Mouse (Mus musculus) ES-CJ7 (cell line): Measurements from ENCODE around the gene Met.

Experiments used
- DNase-seq: peaks from one replicate; pipeline ENCODE4 v3.0.0; 2011; ENCODE audit warnings: low read depth, low spot score

Met gene

DNA sequence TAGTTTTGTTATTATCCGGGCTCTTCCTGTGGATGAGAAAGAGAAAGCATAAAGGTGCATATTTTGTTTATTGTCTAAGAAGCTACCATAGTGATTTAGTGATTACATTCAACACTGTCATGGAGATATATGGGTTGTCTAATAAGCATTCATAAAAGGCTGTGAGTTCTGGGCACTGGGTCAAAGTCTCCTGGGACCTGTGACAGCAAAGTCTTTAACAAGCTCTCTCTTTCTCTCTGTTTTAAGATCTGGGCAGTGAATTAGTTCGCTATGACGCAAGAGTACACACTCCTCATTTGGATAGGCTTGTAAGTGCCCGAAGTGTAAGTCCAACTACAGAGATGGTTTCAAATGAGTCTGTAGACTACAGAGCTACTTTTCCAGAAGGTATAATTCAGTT, 85.2 kb downstream of the Met start:
- no peak for DNase-seq

DNA sequence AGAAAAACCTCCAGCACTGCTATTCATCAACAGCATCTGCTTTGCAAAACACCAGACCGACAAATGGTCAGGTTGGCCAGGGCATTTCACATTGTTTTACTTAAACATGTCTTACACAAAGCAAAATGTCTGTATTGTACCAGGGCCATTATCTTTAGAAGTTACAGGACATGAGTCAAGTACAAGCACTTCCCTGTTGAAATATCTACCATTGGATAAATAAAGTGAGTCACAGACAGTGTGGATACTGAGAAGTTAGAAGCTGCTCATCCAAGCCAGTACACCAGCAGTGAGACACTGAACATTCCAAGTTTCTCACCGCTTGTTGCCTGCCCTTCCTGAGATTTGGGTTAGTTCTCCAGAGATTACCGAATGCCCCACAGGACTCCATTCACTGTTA, 86.0 kb downstream of the Met start:
- DNase-seq: no peak

GRCm38 (mm10) chr6:17554263-17554662, 90.7 kb downstream of the Met start:
- DNase-seq: no peak

- DNase-seq: no peak
These were observed 91.2 kb downstream of the Met start for GRCm38 (mm10) chr6:17554757-17555156.

- no peak for DNase-seq
These were observed 92.1 kb downstream of the Met start for GRCm38 (mm10) chr6:17555719-17556118.

GRCm38 (mm10) chr6:17559657-17560056, 96.1 kb downstream of the Met start:
- DNase-seq: no peak

DNA sequence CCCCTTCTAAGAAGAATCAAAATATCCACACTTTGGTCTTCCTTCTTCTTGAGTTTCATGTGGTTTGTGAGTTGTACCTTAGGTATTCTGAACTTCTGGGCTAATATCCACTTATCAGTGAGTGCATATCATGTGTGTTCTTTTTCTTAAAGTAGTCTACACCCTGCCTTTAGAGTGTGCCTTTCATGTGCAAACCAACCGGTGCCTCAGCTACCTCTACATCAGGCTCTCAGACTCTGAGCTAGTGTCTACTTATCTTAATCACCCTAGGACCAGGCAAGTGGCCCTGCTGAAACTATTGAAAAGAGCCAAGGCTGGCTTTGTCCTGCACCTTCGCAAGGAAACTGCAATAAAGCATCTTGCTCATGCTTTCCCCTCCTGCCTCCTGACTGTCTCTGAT, 97.7 kb downstream of the Met start:
- no peak for DNase-seq

- no peak for DNase-seq
These were observed 98.3 kb downstream of the Met start for GRCm38 (mm10) chr6:17561886-17562285.

DNA sequence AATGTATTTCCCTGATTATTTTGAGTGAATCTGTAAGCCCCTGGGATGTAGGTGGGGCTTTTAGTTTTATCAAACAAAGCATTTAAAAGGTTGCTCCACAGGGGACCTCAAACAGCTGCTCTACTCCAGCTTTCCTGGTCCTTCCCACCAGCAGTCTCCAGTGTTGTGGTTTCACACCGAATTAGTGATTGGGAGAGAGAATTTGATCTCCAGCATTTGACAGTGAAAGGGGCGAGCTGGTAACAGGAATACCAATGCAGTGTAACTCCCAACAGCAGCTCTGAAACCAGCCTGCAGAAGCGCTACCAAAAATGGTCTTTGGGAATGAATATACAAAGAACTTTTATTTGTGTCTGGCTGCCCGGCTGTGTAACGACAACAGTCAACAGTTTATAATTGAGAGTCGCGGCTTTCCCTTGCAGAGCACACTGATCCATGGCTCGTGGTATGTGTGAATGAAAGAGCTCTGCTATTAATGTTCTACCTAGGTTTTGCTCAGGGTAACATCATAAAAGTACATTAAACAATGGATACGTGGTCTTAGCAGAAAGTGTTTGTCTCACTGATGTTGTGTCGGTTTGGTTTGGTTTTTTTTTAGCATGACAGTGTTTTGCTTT, 99.0 kb downstream of the Met start:
- DNase-seq: peak; percentile 73

DNA sequence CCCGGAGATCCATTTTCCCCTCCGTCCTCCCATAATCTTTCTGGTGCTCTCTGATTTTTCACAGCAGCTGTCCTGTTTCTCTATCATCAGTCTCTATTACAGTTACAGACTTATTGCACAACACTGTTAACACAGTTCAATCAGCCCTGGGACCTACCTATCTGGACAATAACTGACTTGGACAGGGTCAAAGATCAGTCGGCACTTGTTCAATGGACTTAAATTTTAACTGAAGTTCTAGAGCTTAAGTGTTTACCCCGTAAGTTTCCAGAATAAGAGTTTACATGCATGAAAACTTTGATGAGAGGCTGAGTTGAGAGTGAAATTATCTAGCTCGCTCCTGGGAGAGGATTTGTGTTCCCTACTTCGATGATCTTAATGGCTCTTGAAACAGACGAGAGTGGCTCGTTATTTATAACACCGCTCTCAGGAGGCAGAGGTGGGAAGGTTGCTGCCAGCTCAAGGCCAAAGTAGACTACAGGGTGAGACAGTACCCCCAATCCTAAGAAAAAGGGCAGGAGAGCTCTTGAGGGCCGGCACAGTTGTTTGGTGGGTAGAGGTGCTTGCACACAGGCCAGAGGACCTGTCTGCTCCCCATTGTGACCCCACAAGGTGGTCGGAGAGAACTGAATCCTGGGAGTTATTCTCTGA, 105.2 kb downstream of the Met start:
- no peak for DNase-seq

DNA sequence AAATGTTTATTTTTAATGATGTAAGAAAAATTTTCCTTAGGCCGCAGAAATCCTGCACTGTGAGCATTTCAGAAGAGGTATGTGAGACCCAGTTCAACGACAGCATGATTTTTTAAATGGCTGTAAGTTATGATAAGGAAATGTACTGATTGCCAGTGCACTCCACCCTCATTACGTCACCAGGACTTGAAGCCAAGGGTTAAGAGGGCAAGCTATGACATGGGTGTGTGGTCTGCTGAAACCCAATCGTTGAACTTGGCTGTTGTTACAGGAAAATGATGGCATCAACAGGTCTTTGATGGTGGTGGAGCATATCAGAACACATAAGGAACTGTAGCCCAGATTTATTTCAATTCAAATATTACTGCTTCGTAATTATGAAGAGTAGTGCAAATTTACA, 109.6 kb downstream of the Met start:
- no peak for DNase-seq

DNA sequence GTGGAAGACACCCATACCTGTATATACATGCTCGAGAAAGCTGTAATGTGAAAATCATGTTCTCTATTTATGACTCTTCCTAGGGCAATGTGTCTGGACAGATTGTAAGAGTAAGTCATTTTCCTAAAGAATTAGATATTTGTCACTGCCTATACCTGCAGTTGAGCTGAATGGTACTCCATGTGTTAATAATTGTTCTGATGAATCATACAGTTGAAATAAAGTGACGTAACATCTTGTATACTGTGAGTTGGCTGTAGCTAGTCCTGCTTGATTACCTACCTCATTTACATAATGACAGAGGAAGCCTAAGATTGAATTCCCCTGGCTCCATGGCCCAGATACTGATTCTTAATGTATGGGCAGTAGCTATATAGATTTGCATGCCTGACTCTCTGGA, 110.1 kb downstream of the Met start:
- no peak for DNase-seq

- DNase-seq: no peak
These were observed 114.6 kb downstream of the Met start for GRCm38 (mm10) chr6:17578092-17578760.

DNA sequence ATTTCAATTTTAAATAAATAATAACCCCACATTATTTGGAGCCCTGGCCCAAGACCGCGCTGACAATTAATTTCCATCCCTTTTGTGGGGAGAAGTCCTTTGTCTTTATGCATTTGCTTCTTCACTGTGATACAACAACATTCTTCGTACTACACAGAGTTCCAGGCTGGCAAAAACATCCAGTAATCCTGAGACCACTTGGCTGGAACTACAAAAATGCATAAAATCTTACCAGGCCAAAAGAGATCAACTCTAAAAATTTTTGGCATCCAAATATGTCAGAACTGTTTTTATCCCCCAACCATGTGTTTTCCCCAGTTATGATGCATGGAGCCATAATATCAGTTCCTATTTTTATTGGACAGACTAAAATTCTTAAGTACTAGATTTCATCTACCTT, 116.7 kb downstream of the Met start:
- DNase-seq: no peak

- peak; percentile 21 for DNase-seq
These were observed 120.4 kb downstream of the Met start for GRCm38 (mm10) chr6:17583982-17584381.

GRCm38 (mm10) chr6:17589049-17589952, 125.7 kb downstream of the Met start:
- DNase-seq: peak; percentile 67

GRCm38 (mm10) chr6:17589953-17590627, 126.5 kb downstream of the Met start:
- DNase-seq: no peak

DNA sequence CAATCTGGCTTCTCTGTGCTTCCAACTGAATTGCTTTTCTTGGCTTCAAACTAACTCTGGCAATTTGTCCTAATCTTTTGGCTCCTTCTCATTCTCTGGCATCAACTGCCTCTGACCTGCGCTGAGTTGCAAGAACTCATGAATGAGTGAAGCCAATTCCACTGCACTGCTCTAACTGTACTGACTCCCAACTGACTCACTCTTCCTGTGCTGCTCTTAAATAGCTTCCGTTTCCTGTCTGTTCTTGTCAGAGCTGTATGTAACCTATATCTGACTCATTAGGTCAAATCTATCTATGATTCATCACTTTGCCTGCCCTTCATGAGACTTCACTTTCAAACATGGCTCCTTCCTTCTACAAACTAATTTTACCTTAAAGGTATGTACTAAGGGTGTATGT, 130.4 kb downstream of the Met start:
- DNase-seq: no peak

DNA sequence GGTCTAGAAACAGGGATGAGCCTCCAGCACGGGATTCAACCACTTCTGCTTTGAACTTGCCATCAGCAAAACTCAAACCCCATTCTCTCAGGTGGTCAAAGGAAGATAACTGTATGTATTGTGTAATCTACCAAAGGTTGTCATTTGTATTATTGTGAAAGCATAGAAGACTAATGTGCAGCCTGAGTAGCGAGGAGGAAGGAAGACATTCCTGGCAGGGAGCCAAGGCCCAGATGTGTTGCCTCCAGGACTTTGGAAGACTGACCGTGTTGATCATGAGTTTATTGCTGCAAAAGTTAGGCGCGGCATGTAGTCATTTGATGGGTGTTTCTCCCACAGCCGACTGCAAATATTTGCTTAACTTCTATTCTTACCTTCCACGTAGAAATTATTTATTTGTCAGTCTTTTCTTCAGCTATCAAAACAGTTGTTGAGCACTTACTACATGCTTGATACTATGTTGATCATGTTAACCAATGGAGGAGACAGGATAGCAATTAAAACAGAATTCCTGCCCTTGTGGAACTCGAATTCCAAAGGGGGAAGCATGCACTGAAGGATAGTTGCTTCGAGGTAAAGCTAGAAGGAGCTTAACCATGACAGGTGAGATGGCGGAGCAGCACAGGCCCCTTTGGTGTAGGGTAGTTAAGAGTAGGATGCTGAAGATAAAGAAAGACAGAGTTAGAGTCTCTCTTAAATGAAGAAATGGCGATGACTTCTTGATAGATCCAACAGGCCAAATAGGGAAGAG, 132.3 kb downstream of the Met start:
- DNase-seq: no peak

GRCm38 (mm10) chr6:17599373-17599772, 135.8 kb downstream of the Met start:
- DNase-seq: no peak

- DNase-seq: no peak
These were observed 137.9 kb downstream of the Met start for GRCm38 (mm10) chr6:17601526-17601925.
